Mouse (Mus musculus): ENCODE results near the gene Olfr373. TPM values are rescaled to one million over a fixed set of nuclear protein-coding genes. Genes with fewer than 3 reads are reported as not detected.

Gene Olfr373
- total RNA-seq, 2 experiments from 2014 or later, result not detected

Other genes starting within 250 kb of the Olfr373 start
- 4.0 and 5.3 TPM in 2 replicates for gene Zfp709, start 201.2 kb upstream of the Olfr373 start, total RNA-seq (2014; fragmentation: Nextera tagmentation)
- 3.5 and 11.3 TPM in 2 replicates for gene Zfp709, start 201.2 kb upstream of the Olfr373 start, total RNA-seq (2017)
- gene Zfp882, start 174.6 kb upstream of the Olfr373 start, total RNA-seq (2014; fragmentation: Nextera tagmentation), result 4.0 and 6.3 TPM in 2 replicates
- gene Zfp882, start 174.6 kb upstream of the Olfr373 start, total RNA-seq (2017), result 3.3 and 7.9 TPM in 2 replicates
- 19.8 and 21.9 TPM in 2 replicates for gene Zfp617, start 174.5 kb upstream of the Olfr373 start, total RNA-seq (2014; fragmentation: Nextera tagmentation)
- gene Zfp617, start 174.5 kb upstream of the Olfr373 start, total RNA-seq (2017), result 14.2 and 14.7 TPM in 2 replicates
- 36.1 and 51.7 TPM in 2 replicates for gene Zfp961, start 132.1 kb upstream of the Olfr373 start, total RNA-seq (2014; fragmentation: Nextera tagmentation)
- gene Zfp961, start 132.1 kb upstream of the Olfr373 start, total RNA-seq (2017), result 31.0 and 33.9 TPM in 2 replicates
- gene Cyp4f18, start 73.6 kb upstream of the Olfr373 start, total RNA-seq (2014; fragmentation: Nextera tagmentation), result 5.0 TPM in 1 of 2 replicates, not detected in the other
- not detected in 2 replicates for gene Cyp4f18, start 73.6 kb upstream of the Olfr373 start, total RNA-seq (2017)
- not detected in 2 replicates for gene Olfr372, start 42.0 kb upstream of the Olfr373 start, total RNA-seq (2014; fragmentation: Nextera tagmentation)
- not detected in 2 replicates for gene Olfr372, start 42.0 kb upstream of the Olfr373 start, total RNA-seq (2017)
- not detected in 2 replicates for gene Olfr374, start 23.9 kb downstream of the Olfr373 start, total RNA-seq (2014; fragmentation: Nextera tagmentation)
- not detected in 2 replicates for gene Olfr374, start 23.9 kb downstream of the Olfr373 start, total RNA-seq (2017)
- 10.4 and 13.4 TPM in 2 replicates for gene Tpm4, start 51.8 kb downstream of the Olfr373 start, total RNA-seq (2014; fragmentation: Nextera tagmentation)
- gene Tpm4, start 51.8 kb downstream of the Olfr373 start, total RNA-seq (2017), result 5.9 and 15.5 TPM in 2 replicates
- gene Rab8a, start 78.0 kb downstream of the Olfr373 start, total RNA-seq (2014; fragmentation: Nextera tagmentation), result 23.8 and 49.8 TPM in 2 replicates
- 298 and 374 TPM in 2 replicates for gene Rab8a, start 78.0 kb downstream of the Olfr373 start, total RNA-seq (2017)
- 15.0 and 18.8 TPM in 2 replicates for gene Hsh2d, start 106.5 kb downstream of the Olfr373 start, total RNA-seq (2014; fragmentation: Nextera tagmentation)
- gene Hsh2d, start 106.5 kb downstream of the Olfr373 start, total RNA-seq (2017), result 0.89 and 4.6 TPM in 2 replicates
- not detected in 2 replicates for gene Cib3, start 129.7 kb downstream of the Olfr373 start, total RNA-seq (2014; fragmentation: Nextera tagmentation)
- not detected in 2 replicates for gene Cib3, start 129.7 kb downstream of the Olfr373 start, total RNA-seq (2017)
- gene Gm11034, start 130.5 kb downstream of the Olfr373 start, total RNA-seq (2014; fragmentation: Nextera tagmentation), result not detected in 2 replicates
- gene Gm11034, start 130.5 kb downstream of the Olfr373 start, total RNA-seq (2017), result not detected in 2 replicates
- 42.0 and 49.1 TPM in 2 replicates for gene Fam32a, start 136.6 kb downstream of the Olfr373 start, total RNA-seq (2014; fragmentation: Nextera tagmentation)
- gene Fam32a, start 136.6 kb downstream of the Olfr373 start, total RNA-seq (2017), result 47.2 and 58.1 TPM in 2 replicates
- 110 and 155 TPM in 2 replicates for gene Ap1m1, start 156.8 kb downstream of the Olfr373 start, total RNA-seq (2014; fragmentation: Nextera tagmentation)
- 63.6 and 64.8 TPM in 2 replicates for gene Ap1m1, start 156.8 kb downstream of the Olfr373 start, total RNA-seq (2017)
- gene Gm10282, start 222.1 kb downstream of the Olfr373 start, total RNA-seq (2014; fragmentation: Nextera tagmentation), result 6.8 and 12.5 TPM in 2 replicates
- 7.4 and 11.2 TPM in 2 replicates for gene Gm10282, start 222.1 kb downstream of the Olfr373 start, total RNA-seq (2017)
- gene Klf2, start 235.9 kb downstream of the Olfr373 start, total RNA-seq (2014; fragmentation: Nextera tagmentation), result 4.0 and 4.4 TPM in 2 replicates
- 2.3 and 5.1 TPM in 2 replicates for gene Klf2, start 235.9 kb downstream of the Olfr373 start, total RNA-seq (2017)